Mouse (Mus musculus) left cerebral cortex, postnatal 36 days (tissue): ENCODE data around the gene Olfr458. TPM values are rescaled to one million over a fixed set of nuclear protein-coding genes. Genes with fewer than 3 reads are reported as not detected.

Experiments used
- total RNA-seq, 2 experiments: library from RNA; stranded (reverse); gene quantifications; 2 replicates each; pipeline ENCODE4 v1.2.3; 2021

Olfr458 gene
- total RNA-seq, 2 experiments from 2014 or later: not detected

Other genes starting within 250 kb of the Olfr458 start
- not detected for gene Tas2r144, start 249.9 kb downstream of the Olfr458 start, total RNA-seq
- 10 to 100 TPM; 11.3 to 11.6 TPM for gene Gstk1, start 219.3 kb downstream of the Olfr458 start, total RNA-seq
- gene Tmem139, start 203.2 kb downstream of the Olfr458 start, total RNA-seq: not detected
- gene Casp2, start 200.2 kb downstream of the Olfr458 start, total RNA-seq: 10 to 100 TPM; 19.3 to 30.2 TPM
- 1 to 10 TPM; 2.4 to 6.2 TPM for gene Clcn1, start 178.5 kb downstream of the Olfr458 start, total RNA-seq
- 100 to 1,000 TPM; 112 to 133 TPM for gene Fam131b, start 140.6 kb downstream of the Olfr458 start, total RNA-seq
- 10 to 100 TPM; 49.4 to 60.8 TPM for gene Zyx, start 115.6 kb downstream of the Olfr458 start, total RNA-seq
- gene Epha1, start 91.9 kb downstream of the Olfr458 start, total RNA-seq: under 1 TPM; 0.18 to 0.30 TPM
- under 1 TPM in 1 of 2 experiments, not detected in 1; 0.48 TPM for gene Tas2r143, start 65.0 kb downstream of the Olfr458 start, total RNA-seq
- gene Tas2r135, start 59.8 kb downstream of the Olfr458 start, total RNA-seq: not detected
- gene Tas2r126, start 30.7 kb downstream of the Olfr458 start, total RNA-seq: not detected
- gene Olfr457, start 11.1 kb upstream of the Olfr458 start, total RNA-seq: not detected
- not detected for gene Olfr456, start 22.0 kb upstream of the Olfr458 start, total RNA-seq
- gene Olfr455, start 82.4 kb upstream of the Olfr458 start, total RNA-seq: not detected
- not detected for gene Tcaf3, start 132.5 kb upstream of the Olfr458 start, total RNA-seq
- gene Tcaf2, start 180.1 kb upstream of the Olfr458 start, total RNA-seq: under 1 TPM; 0.54 to 0.82 TPM
- gene Tcaf1, start 244.9 kb upstream of the Olfr458 start, total RNA-seq: 100 to 1,000 TPM; 217 to 234 TPM